Mouse (Mus musculus) G1E (cell line): Measurements from ENCODE around the gene Kif3b.
"Not testable (repeated sequence)": the region's sequence is repeated elsewhere in the genome, so short reads cannot be mapped to it uniquely, and the experiment has no call there.

Experiments used
- CTCF ChIP-seq: IDR thresholded peaks from 2 replicates; pipeline ENCODE4 v1.5.1; 2012; ENCODE audit warnings: low read depth, low read length, inconsistent platforms, mixed read lengths
- GATA1 ChIP-seq: IDR thresholded peaks from 2 replicates; pipeline ENCODE4 v1.6.1; 2012; ENCODE audit warnings: borderline replicate concordance, low read length, inconsistent platforms, mixed read lengths
- GATA2 ChIP-seq: IDR thresholded peaks from 2 replicates; pipeline ENCODE4 v1.6.1; 2012; ENCODE audit warnings: low read depth, low read length, inconsistent platforms, borderline replicate concordance
- POLR2AphosphoS5 ChIP-seq: IDR thresholded peaks from 2 replicates; pipeline ENCODE4 v1.6.1; 2012; ENCODE audit warnings: low read depth, low read length, inconsistent platforms; ENCODE audit not compliant: insufficient replicate concordance
- TAL1 ChIP-seq: conservative IDR thresholded peaks from 2 replicates; pipeline ENCODE4 v1.6.1; 2012; ENCODE audit warnings: low read depth, low read length, inconsistent platforms, mixed read lengths

DNA sequence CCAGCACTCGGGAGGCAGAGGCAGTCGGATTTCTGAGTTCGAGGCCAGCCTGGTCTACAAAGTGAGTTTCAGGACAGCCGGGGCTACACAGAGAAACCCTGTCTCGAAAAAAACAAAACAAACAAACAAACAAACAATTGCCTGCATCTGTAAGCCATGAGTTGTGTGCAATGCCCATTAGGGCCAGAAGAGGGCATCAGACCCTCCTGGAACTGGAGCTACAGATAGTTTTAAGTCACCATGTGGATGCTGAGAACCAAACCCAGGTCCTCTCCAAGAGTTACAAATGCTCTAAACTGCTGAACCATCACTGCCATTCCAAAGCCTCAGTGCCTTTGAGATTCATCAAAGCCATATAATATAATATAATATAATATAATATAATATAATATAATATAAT is 14.4 kb upstream of the Kif3b start:
- not testable (repeated sequence) for TF ChIP-seq CTCF, TAL1, GATA1, POLR2AphosphoS5, GATA2
